Mouse (Mus musculus) testis, adult 2 months (tissue): ENCODE results near the gene Spn. TPM values are rescaled to one million over a fixed set of nuclear protein-coding genes. Genes with fewer than 3 reads are reported as not detected.

Source experiments
- H3K27ac ChIP-seq: fragments of 200-500 bp; 2 replicates; pipeline ENCODE4 v1.5.1; 2012; ENCODE audit warnings: low read depth, low read length; ENCODE audit not compliant: control insufficient read depth, insufficient read depth
- H3K27me3 ChIP-seq: fragments of 200-500 bp; 2 replicates; pipeline ENCODE4 v1.6.1; 2012; ENCODE audit warnings: mild to moderate bottlenecking, low read length, moderate library complexity; ENCODE audit not compliant: control insufficient read depth, insufficient read depth
- H3K36me3 ChIP-seq: fragments of 200-500 bp; 2 replicates; pipeline ENCODE4 v1.6.1; 2012; ENCODE audit warnings: mild to moderate bottlenecking, low read length; ENCODE audit not compliant: control insufficient read depth, insufficient read depth
- H3K4me1 ChIP-seq: fragments of 200-500 bp; 2 replicates; pipeline ENCODE4 v1.6.1; 2012; ENCODE audit warnings: low read length; ENCODE audit not compliant: control insufficient read depth, insufficient read depth
- H3K4me3 ChIP-seq: fragments of 200-500 bp; 2 replicates; pipeline ENCODE4 v1.5.1; 2012; ENCODE audit warnings: low read depth, mild to moderate bottlenecking, low read length, moderate library complexity, mixed read lengths; ENCODE audit not compliant: control insufficient read depth
- CTCF ChIP-seq: fragments of 200-500 bp; IDR thresholded peaks from 2 replicates; pipeline ENCODE4 v1.5.1; 2012; ENCODE audit warnings: low read depth, mild to moderate bottlenecking, inconsistent platforms, low read length, moderate library complexity; ENCODE audit not compliant: control insufficient read depth, insufficient read depth, insufficient replicate concordance
- POLR2A ChIP-seq: fragments of 200-500 bp; IDR thresholded peaks from 2 replicates; pipeline ENCODE4 v1.6.1; 2012; ENCODE audit warnings: low read depth, mild to moderate bottlenecking, inconsistent platforms, low read length, moderate library complexity; ENCODE audit not compliant: control insufficient read depth
- polyA plus RNA-seq: library from polyadenylated mRNA; depleted of rRNA; stranded (reverse); fragments of >200 nt; gene quantifications from 2 replicates; pipeline ENCODE4 v1.2.3, GENCODE M21; 2012

Gene Spn
- polyA plus RNA-seq, 1 experiment: 0.09 TPM

- Histone ChIP-seq H3K27me3 (no peaks in the 10 kb centered on the region), H3K4me1 (no peaks in the 10 kb centered on the region), H3K4me3 (no peak overlapping the region), H3K27ac (no peak overlapping the region), H3K36me3 (no peaks in the 10 kb centered on the region)
- TF ChIP-seq POLR2A: no peak
- no peak for TF ChIP-seq CTCF
Measured at GRCm38 (mm10) chr7:127140623-127141404, 3.2 kb upstream of the Spn start.

- Histone ChIP-seq H3K4me3 (no peak overlapping the region), H3K36me3 (no peaks in the 10 kb centered on the region), H3K27me3 (no peaks in the 10 kb centered on the region), H3K27ac (no peak overlapping the region), H3K4me1 (no peaks in the 10 kb centered on the region)
- TF ChIP-seq CTCF: no peak
- no peak for TF ChIP-seq POLR2A
Measured at GRCm38 (mm10) chr7:127139562-127139961, 1.9 kb upstream of the Spn start.

GRCm38 (mm10) chr7:127139100-127139499 lies 1.5 kb upstream of the Spn start:
- no peak overlapping the region for H3K4me3 ChIP-seq
- TF ChIP-seq CTCF (no peak), POLR2A (no peak)
- H3K36me3 ChIP-seq: no peaks in the 10 kb centered on the region
- H3K27me3 ChIP-seq: no peaks in the 10 kb centered on the region
- H3K4me1 ChIP-seq: no peaks in the 10 kb centered on the region
- H3K27ac ChIP-seq: no peak overlapping the region

GRCm38 (mm10) chr7:127136181-127137071 lies 1.2 kb downstream of the Spn start:
- TF ChIP-seq POLR2A: no peak
- TF ChIP-seq CTCF: no peak

DNA sequence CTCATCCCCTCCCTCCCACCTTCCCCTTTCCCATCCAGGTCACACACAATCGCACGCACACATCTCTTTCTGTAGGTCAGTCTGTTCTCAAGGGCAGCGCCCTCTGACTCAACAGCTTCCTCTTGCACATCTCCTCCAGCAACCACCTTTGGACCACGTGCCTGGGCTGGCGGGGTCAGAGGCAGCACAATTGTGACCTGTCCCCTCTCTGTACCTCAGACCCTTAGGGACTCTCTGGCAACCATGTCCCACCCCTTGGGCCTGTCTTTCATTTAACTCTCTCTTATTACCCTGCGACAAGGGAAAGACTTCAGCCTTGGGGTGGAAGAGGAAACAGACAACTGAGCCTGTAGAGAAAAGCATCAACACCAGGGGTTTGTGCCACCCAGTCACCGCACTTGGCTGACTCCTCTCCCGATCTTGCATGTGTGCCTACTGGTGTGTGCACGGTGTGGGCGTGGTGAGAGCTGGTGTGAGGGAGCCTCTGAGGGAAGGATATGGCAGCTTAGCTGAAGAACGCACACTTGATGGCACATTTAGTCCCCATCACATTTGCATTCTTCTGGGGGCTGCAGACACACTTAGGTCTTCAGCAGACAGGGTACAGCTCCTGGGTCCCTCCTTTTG lies 2.7 kb downstream of the Spn start:
- no peak overlapping the region for H3K4me3 ChIP-seq
- no peaks in the 10 kb centered on the region for H3K4me1 ChIP-seq
- TF ChIP-seq POLR2A (no peak), CTCF (no peak)
- no peak overlapping the region for H3K27ac ChIP-seq
- H3K36me3 ChIP-seq: no peaks in the 10 kb centered on the region
- no peaks in the 10 kb centered on the region for H3K27me3 ChIP-seq

More at GRCm38 (mm10) chr7:127136181-127137071, 1.2 kb downstream of the Spn start:
- H3K36me3 ChIP-seq: no peaks in the 10 kb centered on the region
- H3K4me1 ChIP-seq: no peaks in the 10 kb centered on the region
- no peaks in the 10 kb centered on the region for H3K27me3 ChIP-seq
- no peak overlapping the region for H3K27ac ChIP-seq
- H3K4me3 ChIP-seq: no peak overlapping the region

DNA sequence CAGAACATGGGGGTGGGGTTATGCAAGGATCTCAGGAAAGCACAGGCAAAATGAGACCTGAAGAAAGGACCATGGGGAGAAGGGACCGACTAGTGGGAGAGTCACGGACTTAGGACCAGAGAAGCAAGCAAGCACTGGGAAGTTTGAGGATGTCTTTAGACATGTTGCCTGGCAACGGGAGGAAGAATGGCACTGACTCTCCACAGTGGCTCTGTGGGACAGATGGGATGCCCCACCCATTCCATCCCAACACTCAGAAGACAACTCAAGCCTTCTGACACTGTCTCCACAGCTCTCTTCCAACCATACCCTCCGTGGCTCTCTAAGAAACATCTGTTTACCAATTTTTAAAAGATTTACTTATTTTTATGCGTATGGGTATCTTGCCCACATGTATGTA lies 4.5 kb downstream of the Spn start:
- H3K27ac ChIP-seq: no peak overlapping the region
- TF ChIP-seq POLR2A: no peak
- no peaks in the 10 kb centered on the region for H3K36me3 ChIP-seq
- H3K27me3 ChIP-seq: no peaks in the 10 kb centered on the region
- no peaks in the 10 kb centered on the region for H3K4me1 ChIP-seq
- H3K4me3 ChIP-seq: no peak overlapping the region

DNA sequence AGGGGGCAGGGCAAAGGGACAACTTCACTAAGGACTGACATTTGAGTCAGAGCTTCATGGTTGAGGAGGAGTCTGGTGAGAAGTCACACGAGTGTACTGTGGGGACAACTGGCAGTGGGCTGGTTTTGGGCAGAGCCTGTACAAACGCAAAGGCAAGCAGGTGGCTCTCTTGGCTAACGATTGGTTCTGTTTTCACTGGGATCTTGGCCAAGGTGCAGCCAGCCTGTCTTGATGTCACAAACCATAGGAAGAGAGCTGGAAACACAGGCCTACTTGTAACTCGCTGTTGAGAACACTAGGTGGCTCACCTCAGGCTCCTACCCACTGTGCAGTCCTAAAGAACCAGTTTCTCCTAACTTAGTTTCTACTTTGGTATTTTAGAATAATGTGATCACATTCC lies 8.0 kb downstream of the Spn start:
- Histone ChIP-seq H3K4me1 (peaks cover 4% of the 10 kb centered on the region), H3K36me3 (no peaks in the 10 kb centered on the region), H3K4me3 (no peak overlapping the region), H3K27me3 (no peaks in the 10 kb centered on the region), H3K27ac (no peak overlapping the region)
- TF ChIP-seq POLR2A (no peak), CTCF (0 out of 2 replicates have a peak, but pooled peaks have one; percentile 28)
